Mouse (Mus musculus) lung, embryonic 15.5 days (tissue): ENCODE results near the gene Rnf151. TPM values are rescaled to one million over a fixed set of nuclear protein-coding genes. Genes with fewer than 3 reads are reported as not detected.
"Not testable (repeated sequence)": the region's sequence is repeated elsewhere in the genome, so short reads cannot be mapped to it uniquely, and the experiment has no call there.

Experiments used
- ATAC-seq: fragments of 200-750 bp; cut with Nextera tagmentation; 2 replicates; pipeline ENCODE4 v1.8.0; 2017; ENCODE audit warnings: moderate number of reproducible peaks, borderline replicate concordance; ENCODE audit not compliant: low FRiP score, low TSS enrichment; ENCODE audit errors: extremely low read depth
- H3K27ac ChIP-seq: fragments of 300-500 bp; sonication (generic); 2 replicates; pipeline ENCODE4 v1.5.1; 2015; ENCODE audit warnings: moderate library complexity, mild to moderate bottlenecking, inconsistent platforms
- H3K27me3 ChIP-seq: fragments of 300-500 bp; sonication (generic); 2 replicates; pipeline ENCODE4 v1.6.1; 2015; ENCODE audit warnings: inconsistent platforms
- H3K36me3 ChIP-seq: fragments of 300-500 bp; sonication (generic); 2 replicates; pipeline ENCODE4 v1.6.1; 2015; ENCODE audit warnings: inconsistent platforms
- H3K4me1 ChIP-seq: fragments of 300-500 bp; sonication (generic); 2 replicates; pipeline ENCODE4 v1.6.1; 2015; ENCODE audit warnings: inconsistent platforms
- H3K4me2 ChIP-seq: fragments of 300-500 bp; sonication (generic); 2 replicates; pipeline ENCODE4 v1.6.1; 2015; ENCODE audit warnings: inconsistent platforms, mild to moderate bottlenecking, moderate library complexity
- H3K4me3 ChIP-seq: fragments of 300-500 bp; sonication (generic); 2 replicates; pipeline ENCODE4 v1.5.1; 2015; ENCODE audit warnings: mild to moderate bottlenecking, inconsistent platforms
- H3K9ac ChIP-seq: fragments of 300-500 bp; sonication (generic); 2 replicates; pipeline ENCODE4 v1.6.1; 2015; ENCODE audit warnings: inconsistent platforms
- H3K9me3 ChIP-seq: fragments of 300-500 bp; sonication (generic); 2 replicates; pipeline ENCODE4 v1.6.1; 2016; ENCODE audit warnings: inconsistent platforms
- WGBS: fragments of 180-500 bp; shearing (Covaris S2); methylation state at CpG from one replicate; pipeline ENCODE4 v1.1.7; 2015; 5-methylcytosine and 5-hydroxymethylcytosine counted together
- polyA plus RNA-seq: library from polyadenylated mRNA; unstranded; fragments of >200 nt; fragmentation: Nextera tagmentation; extraction: Ambion mirVana; gene quantifications from 2 replicates; pipeline ENCODE4 v1.2.1, GENCODE M21; 2015

Rnf151 gene
- polyA plus RNA-seq, 1 experiment from 2014 or later: 0.21 TPM

DNA sequence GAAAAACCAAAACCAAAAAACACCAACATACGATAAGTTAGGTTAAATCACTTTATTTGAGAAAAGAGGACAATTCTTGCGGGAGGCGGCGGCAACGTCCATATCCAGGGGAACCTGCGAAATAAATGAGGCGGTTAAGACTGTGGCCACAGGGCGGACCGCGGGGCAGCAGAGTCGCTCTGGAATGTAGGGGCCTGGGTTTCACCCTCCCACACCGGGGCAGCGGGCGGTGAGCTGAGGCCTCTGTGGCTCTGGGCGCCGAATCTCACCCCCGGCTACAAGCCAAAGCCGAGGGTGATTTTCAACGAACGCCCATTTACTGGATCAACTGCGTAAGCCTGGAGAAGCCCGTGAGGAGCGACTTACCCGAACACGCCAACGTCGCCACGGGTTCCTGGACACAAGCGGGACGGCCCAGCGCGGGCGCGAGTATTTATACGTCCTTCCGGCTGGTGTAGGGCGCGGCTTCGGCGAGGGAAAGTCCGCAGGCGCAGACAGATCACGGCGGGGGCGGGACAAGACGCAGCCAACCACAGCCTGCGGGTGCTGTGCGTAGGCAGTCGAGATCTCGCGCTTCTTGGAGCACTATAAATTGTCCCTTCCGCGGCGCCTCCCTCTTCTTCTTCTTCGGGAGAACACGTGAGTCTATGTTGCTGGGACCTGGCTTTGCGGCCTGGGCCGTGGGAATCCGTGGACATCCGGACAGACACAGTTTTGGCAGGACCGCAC lies 1.8 kb upstream of the Rnf151 start:
- peak overlapping the region; percentile 91 for H3K4me3 ChIP-seq
- no peaks in the 10 kb centered on the region for H3K9me3 ChIP-seq
- H3K27me3 ChIP-seq: no peaks in the 10 kb centered on the region
- peak overlapping the region; percentile 97 for H3K9ac ChIP-seq
- peak overlapping the region; percentile 84 for H3K27ac ChIP-seq
- H3K36me3 ChIP-seq: peaks cover 29% of the 10 kb centered on the region
- peak; percentile 97 for ATAC-seq
- under 1% methylated on average over 61 of the region's 61 CpGs for WGBS
- H3K4me1 ChIP-seq: peaks cover 36% of the 10 kb centered on the region
- peak overlapping the region; percentile 81 for H3K4me2 ChIP-seq

DNA sequence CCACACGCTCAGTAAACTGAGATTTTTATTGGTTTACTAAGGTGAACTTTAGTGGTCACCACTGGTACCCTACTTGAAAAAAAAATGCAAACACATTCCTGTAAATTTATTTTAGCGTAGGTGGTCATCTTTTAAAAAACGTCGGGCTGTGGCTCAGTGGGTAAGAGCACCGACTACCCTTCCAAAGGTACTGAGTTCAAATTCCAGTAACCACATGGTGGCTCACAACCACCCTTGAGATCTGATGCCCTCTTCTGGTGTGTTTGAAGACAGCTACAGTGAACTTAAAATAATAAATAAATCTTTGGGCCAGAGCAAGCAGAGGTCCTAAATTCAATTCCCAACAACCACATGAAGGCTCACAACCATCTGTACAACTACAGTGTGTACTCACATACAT lies 1.1 kb upstream of the Rnf151 start:
- H3K9ac ChIP-seq: peak overlapping the region; percentile 97
- WGBS: 54% methylated on average over 5 of the region's 5 CpGs
- not testable (repeated sequence) for H3K27me3 ChIP-seq, H3K27ac ChIP-seq, H3K9me3 ChIP-seq, ATAC-seq
- peak overlapping the region; percentile 91 for H3K4me3 ChIP-seq
- H3K36me3 ChIP-seq: peaks cover 29% of the 10 kb centered on the region
- H3K4me1 ChIP-seq: peaks cover 33% of the 10 kb centered on the region
- peak overlapping the region; percentile 62 for H3K4me2 ChIP-seq

DNA sequence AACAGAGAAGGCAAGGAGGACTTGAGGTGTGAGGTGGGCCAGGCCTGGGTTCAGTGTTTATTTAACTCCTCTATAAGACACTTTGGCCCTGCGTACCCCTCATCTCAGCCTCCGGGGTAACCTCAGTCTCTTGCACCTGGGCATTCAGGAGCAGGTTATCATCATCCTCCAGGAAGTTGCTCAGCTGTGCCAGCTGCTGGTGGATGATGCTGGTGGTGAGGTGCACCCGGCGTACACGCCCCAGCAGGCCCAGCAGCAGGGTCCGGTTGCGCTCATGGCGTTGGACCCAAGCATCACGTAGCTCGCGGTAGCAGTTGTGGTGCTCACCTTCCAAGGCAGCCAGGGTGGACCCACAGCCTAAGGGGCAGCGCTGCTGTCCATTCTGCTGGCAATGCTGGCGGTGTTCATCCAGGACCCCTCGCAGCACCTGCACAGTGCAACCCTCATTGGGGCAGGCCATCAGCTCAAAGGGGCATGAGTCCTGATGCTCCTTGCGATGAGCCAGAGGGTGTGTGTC lies 1.6 kb downstream of the Rnf151 start:
- WGBS: 94% methylated on average over 15 of the region's 15 CpGs
- H3K9ac ChIP-seq: no peak overlapping the region

DNA sequence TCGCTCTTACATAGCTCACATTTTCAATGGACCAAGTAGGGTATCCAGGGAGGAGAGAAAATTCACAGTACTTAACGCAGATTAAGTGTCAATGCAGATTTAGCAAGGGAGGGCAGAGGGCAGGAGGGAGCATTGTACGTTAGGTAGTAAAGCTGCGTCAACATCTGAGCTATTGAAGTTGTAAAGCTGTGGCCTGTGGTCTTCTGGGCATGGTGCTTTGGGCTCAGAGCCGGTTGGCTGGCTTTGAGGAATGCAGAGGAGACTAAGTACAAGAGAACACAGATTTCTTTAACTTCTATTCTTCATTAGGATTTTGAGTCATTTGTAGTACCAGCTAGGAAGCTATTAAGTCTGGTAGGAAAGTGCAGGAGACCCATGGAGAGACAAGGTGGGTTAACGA lies 2.3 kb downstream of the Rnf151 start:
- Histone ChIP-seq H3K4me3 (no peak overlapping the region), H3K27me3 (no peaks in the 10 kb centered on the region), H3K27ac (no peak overlapping the region), H3K36me3 (peaks cover 13% of the 10 kb centered on the region; the same call in 1 of the 2 replicates), H3K4me1 (peaks cover 8% of the 10 kb centered on the region), H3K9ac (no peak overlapping the region), H3K4me2 (no peak overlapping the region), H3K9me3 (no peaks in the 10 kb centered on the region)
- ATAC-seq: no peak
- 79% methylated on average over 6 of the region's 6 CpGs for WGBS

More for the DNA sequence above, 1.6 kb downstream of the Rnf151 start:
- Histone ChIP-seq H3K36me3 (peaks cover 14% of the 10 kb centered on the region), H3K4me2 (no peak overlapping the region), H3K27me3 (no peaks in the 10 kb centered on the region), H3K4me1 (peaks cover 9% of the 10 kb centered on the region), H3K27ac (no peak overlapping the region), H3K9me3 (no peaks in the 10 kb centered on the region), H3K4me3 (no peak overlapping the region)
- ATAC-seq: no peak

DNA sequence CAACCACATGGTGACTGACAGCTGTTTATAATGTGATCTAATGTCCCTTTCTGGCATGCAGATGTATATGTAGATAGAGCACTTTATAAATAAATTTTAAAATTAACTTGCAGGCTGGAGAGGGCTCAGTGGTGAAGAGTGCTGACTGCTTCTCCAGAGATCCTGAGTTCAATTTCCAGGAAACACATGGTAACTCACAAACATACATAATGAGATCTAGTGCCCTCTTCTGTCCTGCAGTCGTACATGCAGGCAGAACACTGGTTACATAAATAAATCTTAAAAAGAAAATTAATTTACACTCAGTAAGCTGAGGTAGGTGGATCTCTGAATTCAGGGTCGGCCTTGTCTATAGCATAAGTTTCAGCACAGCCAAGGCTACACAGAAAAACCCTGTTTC lies 9.2 kb downstream of the Rnf151 start:
- ATAC-seq: no peak
- H3K27ac ChIP-seq: no peak overlapping the region
- peaks cover 17% of the 10 kb centered on the region for H3K4me1 ChIP-seq
- H3K9me3 ChIP-seq: no peaks in the 10 kb centered on the region
- WGBS: 30% methylated on average over 2 of the region's 2 CpGs
- H3K4me3 ChIP-seq: peak overlapping the region; percentile 90
- H3K9ac ChIP-seq: no peak overlapping the region
- H3K27me3 ChIP-seq: no peaks in the 10 kb centered on the region
- H3K36me3 ChIP-seq: peaks cover 16% of the 10 kb centered on the region
- peak overlapping the region; percentile 74; the same call in 1 of the 2 replicates for H3K4me2 ChIP-seq

DNA sequence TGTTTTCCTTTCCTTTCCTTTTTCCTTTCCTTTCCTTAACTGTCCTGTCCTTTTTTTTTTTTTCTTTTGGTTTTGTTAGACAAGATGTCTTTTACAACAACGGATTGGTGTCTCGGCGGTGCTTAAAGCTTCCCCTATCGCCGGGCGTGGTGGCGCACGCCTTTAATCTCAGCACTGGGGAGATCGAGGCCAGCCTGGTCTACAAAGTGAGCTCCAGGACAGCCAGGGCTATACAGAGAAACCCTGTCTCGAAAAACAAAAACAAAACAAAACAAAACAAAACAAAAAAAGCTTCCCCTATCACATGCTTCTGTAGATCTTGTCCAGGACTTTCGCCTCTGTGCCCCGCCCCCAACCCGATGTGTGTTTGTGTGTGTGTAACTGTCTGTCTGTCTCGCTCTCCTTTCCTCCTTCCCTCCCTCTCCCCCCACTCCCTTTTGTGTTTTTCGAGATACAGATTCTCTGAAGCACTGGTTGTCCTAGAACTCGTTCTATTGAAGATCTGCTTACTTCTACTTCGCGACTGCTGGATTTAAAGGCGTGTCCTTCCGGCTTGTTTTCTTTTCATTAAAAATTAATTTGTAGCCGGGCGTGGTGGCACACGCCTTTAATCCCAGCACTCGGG lies 9.9 kb downstream of the Rnf151 start:
- ATAC-seq: peak; percentile 55; the same call in 1 of the 2 replicates
- H3K36me3 ChIP-seq: peaks cover 19% of the 10 kb centered on the region

DNA sequence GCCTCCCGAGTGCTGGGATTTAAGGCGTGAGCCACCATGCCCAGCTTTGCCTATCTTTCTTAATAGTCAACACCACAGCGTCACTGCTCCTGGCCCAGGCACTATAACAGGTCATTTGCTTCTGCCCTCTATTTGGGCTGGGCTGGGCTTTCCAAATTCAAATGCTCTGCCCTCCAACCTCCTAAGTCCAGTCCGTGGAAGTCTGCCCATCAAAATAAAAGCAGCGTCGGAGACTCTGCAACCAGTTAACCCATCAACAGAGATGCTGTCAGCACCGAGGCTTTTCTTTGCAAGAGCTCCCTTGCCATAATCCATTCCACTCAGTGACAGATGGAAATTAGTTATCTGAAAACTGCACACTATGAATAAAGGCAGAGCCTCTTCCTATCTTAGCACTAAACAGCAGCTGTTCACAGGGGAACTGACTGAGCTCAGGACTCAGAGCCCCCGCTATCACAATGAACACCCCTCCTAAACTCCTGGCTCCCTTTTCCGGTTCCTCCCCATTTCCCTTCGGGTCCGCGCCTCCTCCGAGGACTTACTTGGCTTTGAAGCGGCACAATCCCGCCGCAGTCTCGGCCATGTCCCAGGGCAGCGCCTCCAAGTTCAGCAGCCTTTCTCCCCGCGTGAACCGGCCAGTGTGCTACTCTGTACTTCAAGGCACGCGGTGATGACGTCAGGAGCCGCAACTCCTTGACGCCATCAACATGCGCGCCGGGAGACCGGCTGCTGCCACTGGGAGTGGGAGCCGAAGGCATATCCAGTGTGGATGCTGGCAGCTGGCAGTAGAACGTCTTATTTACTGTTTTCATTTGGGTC lies 10.7 kb downstream of the Rnf151 start, which contains the start of gene Tbl3:
Gene Tbl3 (minus strand): TSS at position 679 of the 819 bp plus-strand sequence.
- Histone ChIP-seq H3K4me2 (peak within 1 kb of the TSS; percentile 74), H3K9me3 (no peaks in the 10 kb centered on the region), H3K4me1 (peaks cover 17% of the 10 kb centered on the region), H3K4me3 (peak within 1 kb of the TSS; percentile 90), H3K9ac (peak within 1 kb of the TSS; percentile 80), H3K27ac (peak within 1 kb of the TSS; percentile 81), H3K27me3 (no peaks in the 10 kb centered on the region), H3K36me3 (peaks cover 26% of the 10 kb centered on the region)
- ATAC-seq: peak; percentile 81
- 3% methylated on average over 32 of the region's 32 CpGs for WGBS

More for the DNA sequence above, 9.9 kb downstream of the Rnf151 start:
- Histone ChIP-seq H3K4me1 (peaks cover 17% of the 10 kb centered on the region), H3K4me2 (peak overlapping the region; percentile 74), H3K9me3 (no peaks in the 10 kb centered on the region), H3K4me3 (peak overlapping the region; percentile 90), H3K27me3 (no peaks in the 10 kb centered on the region), H3K9ac (peak overlapping the region; percentile 80), H3K27ac (peak overlapping the region; percentile 81)
- 3% methylated on average over 24 of the region's 24 CpGs for WGBS

DNA sequence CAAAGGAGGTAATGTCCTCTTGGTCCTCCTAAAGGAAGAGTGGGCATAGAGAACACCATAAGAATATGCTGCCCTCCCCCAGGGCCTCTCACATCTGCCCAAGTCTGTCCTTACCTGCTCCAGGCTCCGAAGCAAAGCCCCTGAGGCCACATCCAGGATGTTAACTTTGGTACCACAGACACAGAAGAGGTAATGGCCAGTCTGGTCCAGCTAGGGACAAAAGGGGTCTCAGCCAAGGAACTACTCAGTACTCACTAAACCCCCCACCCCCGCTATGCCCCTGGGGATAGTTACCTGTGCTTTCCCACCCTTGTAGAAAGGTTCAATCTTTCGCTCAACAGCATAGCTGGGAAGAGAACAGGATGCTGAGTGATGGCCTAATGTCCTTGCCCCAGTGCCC lies 12.0 kb downstream of the Rnf151 start:
- 93% methylated on average over 3 of the region's 3 CpGs for WGBS
- Histone ChIP-seq H3K4me1 (peaks cover 17% of the 10 kb centered on the region), H3K27me3 (no peaks in the 10 kb centered on the region), H3K4me2 (no peak overlapping the region), H3K9me3 (no peaks in the 10 kb centered on the region), H3K9ac (no peak overlapping the region), H3K4me3 (no peak overlapping the region; the same call in 1 of the 2 replicates), H3K36me3 (peaks cover 40% of the 10 kb centered on the region), H3K27ac (no peak overlapping the region)
- ATAC-seq: no peak

DNA sequence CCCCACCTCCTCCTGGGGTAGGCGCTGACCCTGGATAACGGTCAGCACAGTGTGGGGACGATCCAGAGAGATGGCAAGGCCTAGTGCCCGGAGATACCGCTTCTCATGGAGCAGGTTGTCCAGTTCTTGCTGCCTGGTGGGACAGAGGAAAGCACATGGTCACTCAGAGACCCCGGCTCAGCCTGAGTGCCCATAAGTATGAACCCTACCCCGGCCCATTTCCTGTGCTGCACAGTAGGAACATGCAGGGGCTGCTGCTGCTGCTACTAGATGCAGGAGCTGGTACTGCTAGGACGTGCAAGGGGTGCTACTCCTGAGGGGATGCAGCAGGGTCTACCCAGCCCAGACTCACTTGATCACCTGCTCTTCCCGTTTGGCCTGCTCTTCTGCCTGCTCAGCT lies 16.6 kb downstream of the Rnf151 start:
- no peaks in the 10 kb centered on the region for H3K27me3 ChIP-seq
- no peak overlapping the region for H3K9ac ChIP-seq
- 93% methylated on average over 9 of the region's 9 CpGs for WGBS
- H3K4me3 ChIP-seq: no peak overlapping the region
- ATAC-seq: no peak
- no peaks in the 10 kb centered on the region for H3K9me3 ChIP-seq
- H3K27ac ChIP-seq: no peak overlapping the region
- no peak overlapping the region for H3K4me2 ChIP-seq
- H3K4me1 ChIP-seq: peaks cover 28% of the 10 kb centered on the region
- H3K36me3 ChIP-seq: peaks cover 52% of the 10 kb centered on the region

DNA sequence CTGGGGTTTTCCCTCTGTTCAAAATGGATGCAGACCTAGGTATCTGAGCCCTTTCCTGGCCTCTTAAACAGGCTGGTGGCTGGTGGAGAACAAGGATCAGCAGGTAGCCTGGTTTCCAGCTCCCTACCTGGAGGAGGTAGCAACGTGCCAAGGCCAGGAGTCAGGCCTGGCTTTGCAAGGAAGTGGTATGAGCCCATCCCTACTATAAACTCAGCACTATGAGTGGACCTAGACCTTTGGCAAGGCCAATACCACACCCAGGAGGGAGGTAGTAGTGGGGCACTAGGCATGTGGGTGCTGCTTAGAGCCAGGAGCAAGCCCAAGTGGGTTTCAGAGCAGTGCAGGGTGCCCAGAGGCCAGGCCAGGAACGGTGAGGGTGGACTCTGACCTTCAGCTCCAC lies 18.4 kb downstream of the Rnf151 start:
- H3K9me3 ChIP-seq: no peaks in the 10 kb centered on the region
- no peak for ATAC-seq
- no peak overlapping the region for H3K4me2 ChIP-seq
- no peaks in the 10 kb centered on the region for H3K27me3 ChIP-seq
- no peak overlapping the region for H3K4me3 ChIP-seq
- H3K9ac ChIP-seq: no peak overlapping the region
- H3K4me1 ChIP-seq: peaks cover 31% of the 10 kb centered on the region
- H3K27ac ChIP-seq: no peak overlapping the region
- H3K36me3 ChIP-seq: peaks cover 44% of the 10 kb centered on the region
- WGBS: 83% methylated on average over 2 of the region's 2 CpGs

DNA sequence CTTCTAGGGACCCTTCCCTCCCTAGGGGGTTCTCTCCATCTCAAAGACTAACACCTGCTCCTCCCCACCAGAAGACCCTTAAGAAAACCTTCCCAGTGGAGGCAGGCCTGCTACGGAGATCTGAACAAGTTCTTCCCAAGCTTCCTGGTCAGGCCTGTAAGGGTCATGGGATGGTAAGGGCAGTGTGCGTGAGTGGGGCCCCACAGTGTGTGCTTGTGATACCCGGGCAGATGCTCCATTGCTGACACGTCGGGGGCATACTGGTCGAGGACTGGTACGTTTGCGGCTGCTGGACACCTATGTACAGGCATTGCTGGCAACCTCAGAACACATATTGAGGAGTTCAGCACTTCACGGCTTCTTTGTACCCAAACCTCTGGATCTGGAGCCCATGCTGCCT lies 19.1 kb downstream of the Rnf151 start:
- WGBS: 57% methylated on average over 9 of the region's 9 CpGs
- Histone ChIP-seq H3K36me3 (peaks cover 37% of the 10 kb centered on the region), H3K27ac (peak overlapping the region; percentile 94), H3K27me3 (no peaks in the 10 kb centered on the region), H3K9me3 (no peaks in the 10 kb centered on the region), H3K4me2 (peak overlapping the region; percentile 16), H3K4me3 (no peak overlapping the region), H3K4me1 (peaks cover 31% of the 10 kb centered on the region), H3K9ac (no peak overlapping the region)
- ATAC-seq: no peak
